Mouse (Mus musculus) cortical plate, adult 2 months (tissue): ENCODE measurements around the gene Eif3b. TPM values are rescaled to one million over a fixed set of nuclear protein-coding genes. Genes with fewer than 3 reads are reported as not detected.
"Not testable (repeated sequence)": the region's sequence is repeated elsewhere in the genome, so short reads cannot be mapped to it uniquely, and the experiment has no call there.

Experiments used
- H3K27ac ChIP-seq: fragments of 200-500 bp; 2 replicates; pipeline ENCODE4 v1.5.1; 2012; ENCODE audit warnings: low read length, control low read depth, inconsistent platforms; ENCODE audit not compliant: insufficient read depth
- H3K4me1 ChIP-seq: fragments of 200-500 bp; 2 replicates; pipeline ENCODE4 v1.6.1; 2011; ENCODE audit warnings: low read length; ENCODE audit not compliant: control insufficient read depth, insufficient read depth
- H3K4me3 ChIP-seq: fragments of 200-500 bp; 2 replicates; pipeline ENCODE4 v1.5.1; 2011; ENCODE audit warnings: mild to moderate bottlenecking, low read length, control low read depth; ENCODE audit not compliant: insufficient read depth
- CTCF ChIP-seq: fragments of 200-500 bp; IDR thresholded peaks from 2 replicates; pipeline ENCODE4 v1.5.1; 2011; ENCODE audit warnings: mild to moderate bottlenecking, control low read depth, low read length; ENCODE audit not compliant: insufficient read depth; ENCODE audit errors: extremely low read depth
- POLR2A ChIP-seq: fragments of 200-500 bp; IDR thresholded peaks from 2 replicates; pipeline ENCODE4 v1.6.1; 2011; ENCODE audit warnings: mild to moderate bottlenecking, low read length, control low read depth; ENCODE audit not compliant: insufficient read depth; ENCODE audit errors: extremely low read depth
- polyA plus RNA-seq: library from polyadenylated mRNA; depleted of rRNA; stranded (reverse); fragments of >200 nt; gene quantifications from 2 replicates; pipeline ENCODE4 v1.2.3, GENCODE M21; 2012; rRNA removed

Eif3b gene
- polyA plus RNA-seq, 1 experiment, result 70.9 TPM

- Histone ChIP-seq H3K4me3 (no peak overlapping the region), H3K4me1 (no peaks in the 10 kb centered on the region), H3K27ac (no peak overlapping the region)
- TF ChIP-seq POLR2A, result no peak
- no peak for TF ChIP-seq CTCF
Observed at GRCm38 (mm10) chr5:140461476-140461875, 42.3 kb downstream of the Eif3b start.

- not testable (repeated sequence) for H3K4me3 ChIP-seq, H3K4me1 ChIP-seq, H3K27ac ChIP-seq
Observed at GRCm38 (mm10) chr5:140463151-140463550, 44.0 kb downstream of the Eif3b start.

- Histone ChIP-seq H3K27ac (no peak overlapping the region), H3K4me3 (no peak overlapping the region), H3K4me1 (no peaks in the 10 kb centered on the region)
- TF ChIP-seq CTCF (no peak), POLR2A (no peak)
Observed at GRCm38 (mm10) chr5:140464943-140465342, 45.8 kb downstream of the Eif3b start.

- TF ChIP-seq CTCF, result no peak
- no peak for TF ChIP-seq POLR2A
Observed at GRCm38 (mm10) chr5:140472336-140472735, 53.2 kb downstream of the Eif3b start.

GRCm38 (mm10) chr5:140481458-140481857, 62.3 kb downstream of the Eif3b start:
- Histone ChIP-seq H3K4me3 (no peak overlapping the region), H3K4me1 (no peaks in the 10 kb centered on the region), H3K27ac (no peak overlapping the region)
- no peak for TF ChIP-seq CTCF
- TF ChIP-seq POLR2A, result no peak

More at GRCm38 (mm10) chr5:140472336-140472735, 53.2 kb downstream of the Eif3b start:
- no peak overlapping the region for H3K4me3 ChIP-seq
- H3K4me1 ChIP-seq, result no peaks in the 10 kb centered on the region
- no peak overlapping the region for H3K27ac ChIP-seq

- Histone ChIP-seq H3K4me1 (no peaks in the 10 kb centered on the region), H3K27ac (no peak overlapping the region), H3K4me3 (no peak overlapping the region)
- TF ChIP-seq POLR2A (no peak), CTCF (no peak)
Observed at GRCm38 (mm10) chr5:140491142-140491541, 72.0 kb downstream of the Eif3b start.

- no peak overlapping the region for H3K27ac ChIP-seq
- H3K4me1 ChIP-seq, result no peaks in the 10 kb centered on the region
- no peak for TF ChIP-seq POLR2A
- no peak for TF ChIP-seq CTCF
Observed at GRCm38 (mm10) chr5:140492684-140493233, 73.6 kb downstream of the Eif3b start.

More at GRCm38 (mm10) chr5:140492684-140493233, 73.6 kb downstream of the Eif3b start:
- H3K4me3 ChIP-seq, result no peak overlapping the region

Other genes with a start within 250 kb of the Eif3b start
- 16.9 and 17.1 TPM in 2 replicates for gene Mad1l1, start 97.8 kb upstream of the Eif3b start, polyA plus RNA-seq
- gene Nudt1, start 97.7 kb upstream of the Eif3b start, polyA plus RNA-seq, result 11.2 and 12.2 TPM in 2 replicates
- gene Mrm2, start 87.4 kb upstream of the Eif3b start, polyA plus RNA-seq, result 13.5 and 13.8 TPM in 2 replicates
- gene Snx8, start 30.1 kb upstream of the Eif3b start, polyA plus RNA-seq, result 8.5 and 8.7 TPM in 2 replicates
- 0.04 TPM in 2 replicates for gene Gm4869, start 26.3 kb downstream of the Eif3b start, polyA plus RNA-seq
- 18.3 and 19.3 TPM in 2 replicates for gene Chst12, start 86.2 kb downstream of the Eif3b start, polyA plus RNA-seq
- 0.26 and 1.4 TPM in 2 replicates for gene Grifin, start 145.7 kb downstream of the Eif3b start, polyA plus RNA-seq
- gene Lfng, start 188.0 kb downstream of the Eif3b start, polyA plus RNA-seq, result 35.1 and 37.0 TPM in 2 replicates
- 114 and 119 TPM in 2 replicates for gene Ttyh3, start 229.7 kb downstream of the Eif3b start, polyA plus RNA-seq